Mouse (Mus musculus): ENCODE results near the gene Sipa1l2.
"Not testable (repeated sequence)": the region's sequence is repeated elsewhere in the genome, so short reads cannot be mapped to it uniquely, and the experiment has no call there.

Sipa1l2 gene

GRCm38 (mm10) chr8:125410646-125411045, 159.0 kb downstream of the Sipa1l2 start:
- no peak for DNase-seq (ENCODE audit: low read depth, low spot score)

- DNase-seq (ENCODE audit: low read depth, low spot score) = no peak
Measured at GRCm38 (mm10) chr8:125407672-125408071, 161.9 kb downstream of the Sipa1l2 start.

GRCm38 (mm10) chr8:125406453-125406852, 163.2 kb downstream of the Sipa1l2 start:
- no peak for DNase-seq (ENCODE audit: low read depth, low spot score)

- DNase-seq (ENCODE audit: low read depth, low spot score) = peak; percentile 52
Measured at GRCm38 (mm10) chr8:125401350-125401749, 168.3 kb downstream of the Sipa1l2 start.

- DNase-seq (ENCODE audit: low read depth, low spot score) = peak; percentile 95
Measured at GRCm38 (mm10) chr8:125397981-125398380, 171.6 kb downstream of the Sipa1l2 start.

GRCm38 (mm10) chr8:125395682-125396081, 173.9 kb downstream of the Sipa1l2 start:
- DNase-seq (ENCODE audit: low read depth, low spot score) = not testable (repeated sequence)

GRCm38 (mm10) chr8:125395032-125395431, 174.6 kb downstream of the Sipa1l2 start:
- no peak for DNase-seq (ENCODE audit: low read depth, low spot score)

GRCm38 (mm10) chr8:125391685-125392084, 177.9 kb downstream of the Sipa1l2 start:
- DNase-seq (ENCODE audit: low read depth, low spot score) = peak; percentile 82

GRCm38 (mm10) chr8:125391271-125391670, 178.3 kb downstream of the Sipa1l2 start:
- peak; percentile 81 for DNase-seq (ENCODE audit: low read depth, low spot score)

GRCm38 (mm10) chr8:125390506-125390895, 179.1 kb downstream of the Sipa1l2 start:
- no peak for DNase-seq (ENCODE audit: low read depth, low spot score)

GRCm38 (mm10) chr8:125389756-125390505, 179.7 kb downstream of the Sipa1l2 start:
- no peak for DNase-seq (ENCODE audit: low read depth, low spot score)

- no peak for DNase-seq (ENCODE audit: low read depth, low spot score)
Measured at GRCm38 (mm10) chr8:125389280-125389679, 180.3 kb downstream of the Sipa1l2 start.

GRCm38 (mm10) chr8:125388404-125389180, 181.0 kb downstream of the Sipa1l2 start:
- no peak for DNase-seq (ENCODE audit: low read depth, low spot score)

GRCm38 (mm10) chr8:125385519-125386150, 184.0 kb downstream of the Sipa1l2 start:
- peak; percentile 85 for DNase-seq (ENCODE audit: low read depth, low spot score)

GRCm38 (mm10) chr8:125384551-125385183, 184.9 kb downstream of the Sipa1l2 start:
- DNase-seq (ENCODE audit: low read depth, low spot score) = no peak

- no peak for DNase-seq (ENCODE audit: low read depth, low spot score)
Measured at GRCm38 (mm10) chr8:125381674-125382073, 187.9 kb downstream of the Sipa1l2 start.

GRCm38 (mm10) chr8:125379939-125380338, 189.7 kb downstream of the Sipa1l2 start:
- DNase-seq (ENCODE audit: low read depth, low spot score) = peak; percentile 43

GRCm38 (mm10) chr8:125379156-125379555, 190.5 kb downstream of the Sipa1l2 start:
- DNase-seq (ENCODE audit: low read depth, low spot score) = no peak

- DNase-seq (ENCODE audit: low read depth, low spot score) = no peak
Measured at GRCm38 (mm10) chr8:125377704-125378103, 191.9 kb downstream of the Sipa1l2 start.

- DNase-seq (ENCODE audit: low read depth, low spot score) = no peak
Measured at GRCm38 (mm10) chr8:125376448-125376845, 193.2 kb downstream of the Sipa1l2 start.

GRCm38 (mm10) chr8:125375659-125376447, 193.8 kb downstream of the Sipa1l2 start:
- DNase-seq (ENCODE audit: low read depth, low spot score) = no peak
